Mouse (Mus musculus): ENCODE results near the gene Rps8. TPM values are rescaled to one million over a fixed set of nuclear protein-coding genes. Genes with fewer than 3 reads are reported as not detected.
A peak's percentile ranks its signal among the peaks of the same experiment; 100 is the strongest.

Gene Rps8
- polyA plus RNA-seq, 1 experiment, result 190 TPM

DNA sequence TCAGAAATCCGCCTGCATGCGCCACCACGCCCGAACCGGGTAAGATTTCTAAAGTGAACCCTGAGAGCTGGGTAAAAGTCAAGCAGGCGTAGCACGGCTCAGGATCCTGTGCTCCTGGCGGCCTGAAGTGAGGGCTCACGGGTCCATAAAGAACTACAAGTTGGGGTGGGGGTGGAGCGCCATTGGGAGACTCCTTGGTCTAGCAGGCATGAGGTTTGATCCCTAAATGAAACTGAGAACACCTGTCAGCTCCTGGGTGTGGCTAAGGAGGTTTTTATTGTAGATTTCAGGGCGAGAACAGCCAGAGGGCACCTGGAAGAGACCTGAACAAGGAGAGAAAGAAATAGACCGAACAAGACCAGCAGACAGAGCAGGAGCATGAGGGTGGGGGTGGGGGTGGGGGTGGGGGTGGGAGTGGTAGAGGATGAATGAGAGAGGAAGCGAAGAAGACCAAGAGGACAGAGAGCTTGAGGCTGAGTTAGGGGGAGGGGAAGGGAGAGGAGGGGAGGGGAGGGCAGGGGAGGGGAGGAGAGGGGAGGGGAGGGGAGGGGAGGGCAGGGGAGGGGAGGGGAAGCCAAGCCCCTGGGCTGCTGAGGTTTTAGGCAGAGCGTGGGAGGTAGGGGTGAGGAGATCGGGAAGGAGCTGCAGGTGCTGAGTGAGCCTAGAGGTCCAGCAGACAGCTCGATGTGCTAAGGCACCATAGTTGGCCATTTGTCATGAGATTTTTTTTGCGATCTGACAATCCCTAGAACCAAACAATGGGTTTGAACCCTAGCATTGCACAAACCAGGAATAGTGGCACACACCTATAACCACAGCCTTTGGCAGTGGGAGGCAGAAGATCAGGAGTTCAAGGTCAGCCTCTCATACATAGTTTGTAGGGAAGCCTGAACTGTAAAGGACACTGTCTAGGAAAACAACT lies 17.5 kb downstream of the Rps8 start:
- peaks cover 19% of the 10 kb centered on the region for H3K27me3 ChIP-seq (ENCODE audit: control insufficient read depth)
- TF ChIP-seq GATA1 (IDR thresholded peaks at IDR 0.05; ENCODE audit: low read length) (no peak), TAL1 (IDR thresholded peaks at IDR 0.05; ENCODE audit: low read length) (no peak)
- no peak overlapping the region for H3K4me3 ChIP-seq (replicated peaks)
- H3K36me3 ChIP-seq (ENCODE audit: control insufficient read depth), result no peaks in the 10 kb centered on the region
- peaks cover 52% of the 10 kb centered on the region for H3K4me1 ChIP-seq (ENCODE audit: control insufficient read depth)
- H3K9me3 ChIP-seq (ENCODE audit: control insufficient read depth, low read length), result no peaks in the 10 kb centered on the region

DNA sequence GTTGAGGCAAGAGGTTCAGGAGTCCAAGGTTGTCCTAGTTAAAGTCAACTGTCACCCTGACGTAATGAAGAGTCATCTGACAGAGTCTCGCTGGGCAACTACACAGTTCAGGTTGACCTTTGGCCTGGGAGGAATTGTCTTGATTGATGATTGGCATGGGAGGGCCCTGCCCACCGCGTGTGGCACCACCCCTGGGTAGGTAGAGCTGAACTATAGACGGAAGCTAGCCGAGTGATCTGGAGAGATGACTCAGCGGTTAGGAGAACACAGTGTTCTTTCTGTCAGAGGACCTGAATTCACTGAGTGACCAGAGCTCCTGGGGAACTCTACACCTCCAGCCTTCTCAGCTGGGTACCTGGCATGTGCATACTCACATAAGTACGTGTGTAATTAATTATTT lies 20.0 kb downstream of the Rps8 start:
- peak overlapping the region; percentile 5 for H3K4me3 ChIP-seq (replicated peaks)
- H3K36me3 ChIP-seq (ENCODE audit: control insufficient read depth), result peaks cover 4% of the 10 kb centered on the region; the same call in 1 of the 2 replicates
- TF ChIP-seq TAL1 (IDR thresholded peaks at IDR 0.05; ENCODE audit: low read length) (no peak), GATA1 (IDR thresholded peaks at IDR 0.05; ENCODE audit: low read length) (no peak)
- H3K9me3 ChIP-seq (ENCODE audit: control insufficient read depth, low read length), result peaks cover 4% of the 10 kb centered on the region; the same call in 1 of the 2 replicates
- H3K27me3 ChIP-seq (ENCODE audit: control insufficient read depth), result peaks cover 27% of the 10 kb centered on the region
- H3K4me1 ChIP-seq (ENCODE audit: control insufficient read depth), result peaks cover 64% of the 10 kb centered on the region

DNA sequence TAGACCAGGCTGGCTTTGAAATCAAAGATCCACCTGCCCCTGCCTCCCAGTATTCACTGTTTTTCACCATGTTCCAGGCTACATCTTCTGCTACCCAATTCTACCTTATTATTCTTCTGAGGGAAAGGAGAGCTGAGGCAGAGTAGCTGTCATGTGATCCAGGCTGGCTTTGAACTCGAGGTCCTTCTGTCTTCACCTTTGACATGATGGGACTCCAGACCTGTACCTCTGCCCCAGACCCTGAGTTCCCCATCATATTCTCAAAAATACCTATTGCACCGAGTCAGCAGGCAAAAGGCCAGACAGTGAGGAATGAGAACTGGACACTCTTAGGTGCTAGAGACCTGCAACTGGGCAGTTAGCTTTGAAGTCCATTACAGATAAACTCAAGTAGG lies 21.4 kb downstream of the Rps8 start:
- H3K4me3 ChIP-seq (replicated peaks), result no peak overlapping the region
- no peak for TF ChIP-seq GATA1 (IDR thresholded peaks at IDR 0.05; ENCODE audit: low read length)

DNA sequence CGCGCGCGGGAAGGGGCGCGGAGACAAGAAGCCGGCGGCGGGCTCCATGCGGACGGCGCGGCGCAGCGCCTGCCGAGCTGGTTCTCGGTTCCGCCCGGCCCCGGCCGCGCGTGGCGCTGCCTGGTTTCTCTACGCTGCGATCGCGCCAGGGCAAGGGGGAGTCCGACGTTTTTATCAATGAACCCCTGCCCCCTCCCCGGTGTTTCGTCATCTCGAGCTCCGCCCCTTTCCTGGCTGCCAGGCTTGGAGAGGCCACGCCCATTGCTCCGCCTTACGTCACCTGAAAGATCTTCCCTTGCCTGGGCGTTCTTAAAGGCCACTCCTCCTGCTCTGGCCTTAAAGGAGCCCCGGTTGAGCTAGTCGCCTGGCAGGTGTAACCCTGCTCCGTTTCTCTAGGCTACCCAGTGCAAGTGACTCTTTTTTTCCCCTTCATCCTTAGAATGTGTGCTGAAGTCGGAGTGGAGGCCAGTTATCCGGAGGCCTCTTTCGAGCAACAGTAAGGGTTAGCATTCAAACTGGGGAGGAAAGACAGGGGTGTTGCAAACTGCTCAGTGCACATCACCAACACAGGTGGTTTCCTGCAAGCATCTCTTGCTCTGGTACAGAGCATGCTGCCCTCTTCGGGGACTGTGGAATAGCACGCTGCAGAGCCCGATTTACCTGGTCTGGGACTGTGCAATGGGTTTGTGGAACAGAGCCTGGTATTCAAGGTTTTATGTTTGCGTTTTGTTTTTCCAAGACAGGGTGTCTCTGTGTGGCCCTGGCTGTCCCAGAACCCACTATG lies 22.0 kb downstream of the Rps8 start, which contains the start of gene Plk3:
Gene Plk3 (minus strand): TSS at position 147 of the 784 bp plus-strand sequence.
- TF ChIP-seq GATA1 (IDR thresholded peaks at IDR 0.05; ENCODE audit: low read length), result no peak
- no peak for TF ChIP-seq TAL1 (IDR thresholded peaks at IDR 0.05; ENCODE audit: low read length)
- Histone ChIP-seq H3K9me3 (ENCODE audit: control insufficient read depth, low read length) (peaks cover 4% of the 10 kb centered on the region; the same call in 1 of the 2 replicates), H3K4me3 (replicated peaks) (peak within 1 kb of the TSS; percentile 82), H3K4me1 (ENCODE audit: control insufficient read depth) (peaks cover 54% of the 10 kb centered on the region), H3K36me3 (ENCODE audit: control insufficient read depth) (peaks cover 16% of the 10 kb centered on the region), H3K27me3 (ENCODE audit: control insufficient read depth) (peaks cover 30% of the 10 kb centered on the region)

More for the DNA sequence above, 21.4 kb downstream of the Rps8 start:
- Histone ChIP-seq H3K9me3 (ENCODE audit: control insufficient read depth, low read length) (peaks cover 4% of the 10 kb centered on the region; the same call in 1 of the 2 replicates), H3K27me3 (ENCODE audit: control insufficient read depth) (peaks cover 30% of the 10 kb centered on the region), H3K36me3 (ENCODE audit: control insufficient read depth) (peaks cover 14% of the 10 kb centered on the region), H3K4me1 (ENCODE audit: control insufficient read depth) (peaks cover 58% of the 10 kb centered on the region)

DNA sequence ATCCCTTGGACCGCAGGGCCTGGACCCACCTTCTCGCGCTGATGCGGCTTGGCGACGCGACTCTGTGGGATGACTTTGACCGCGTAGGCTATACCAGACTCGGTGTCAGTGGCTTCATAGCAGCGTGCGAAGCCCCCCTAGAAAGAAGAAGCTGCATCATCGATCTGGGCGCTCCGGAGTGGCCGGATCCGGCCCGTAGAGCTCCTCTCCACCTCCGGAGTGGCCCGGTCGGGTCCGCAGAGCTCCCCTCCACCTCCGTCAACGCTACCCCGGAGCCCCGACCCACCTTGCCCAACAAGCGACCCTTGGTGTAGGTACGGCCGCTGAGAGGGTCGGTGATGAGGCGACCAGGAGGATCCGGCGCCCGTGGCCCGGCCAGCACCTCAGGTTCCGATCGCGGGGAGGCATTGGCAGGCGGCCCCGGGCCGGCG lies 22.7 kb downstream of the Rps8 start:
- TF ChIP-seq GATA1 (IDR thresholded peaks at IDR 0.05; ENCODE audit: low read length) (no peak), TAL1 (IDR thresholded peaks at IDR 0.05; ENCODE audit: low read length) (no peak)
- Histone ChIP-seq H3K4me1 (ENCODE audit: control insufficient read depth) (peaks cover 51% of the 10 kb centered on the region), H3K36me3 (ENCODE audit: control insufficient read depth) (peaks cover 19% of the 10 kb centered on the region), H3K9me3 (ENCODE audit: control insufficient read depth, low read length) (peaks cover 4% of the 10 kb centered on the region; the same call in 1 of the 2 replicates), H3K4me3 (replicated peaks) (peak overlapping the region; percentile 82), H3K27me3 (ENCODE audit: control insufficient read depth) (peaks cover 30% of the 10 kb centered on the region)

DNA sequence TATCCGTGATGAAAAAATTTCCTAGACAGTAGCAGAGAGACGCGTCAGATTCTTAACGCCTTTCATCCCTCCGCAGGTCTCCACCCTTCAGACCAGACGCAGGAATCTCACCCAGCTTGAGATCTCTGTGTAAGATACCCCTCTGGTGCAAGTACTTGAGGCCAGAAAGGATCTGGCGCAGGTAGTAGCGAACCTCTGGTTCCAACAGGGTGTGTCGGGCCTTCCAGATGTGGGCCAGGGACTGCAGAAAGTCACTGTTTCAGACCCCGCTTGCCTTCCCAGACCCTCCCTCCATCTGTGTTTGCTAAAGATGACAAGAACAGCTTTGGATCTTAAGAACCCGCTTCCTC lies 23.3 kb downstream of the Rps8 start:
- H3K27me3 ChIP-seq (ENCODE audit: control insufficient read depth), result peaks cover 30% of the 10 kb centered on the region
- H3K36me3 ChIP-seq (ENCODE audit: control insufficient read depth), result peaks cover 21% of the 10 kb centered on the region
- peak overlapping the region; percentile 82 for H3K4me3 ChIP-seq (replicated peaks)
- H3K9me3 ChIP-seq (ENCODE audit: control insufficient read depth, low read length), result peaks cover 4% of the 10 kb centered on the region; the same call in 1 of the 2 replicates
- H3K4me1 ChIP-seq (ENCODE audit: control insufficient read depth), result peaks cover 46% of the 10 kb centered on the region
- no peak for TF ChIP-seq GATA1 (IDR thresholded peaks at IDR 0.05; ENCODE audit: low read length)
- TF ChIP-seq TAL1 (IDR thresholded peaks at IDR 0.05; ENCODE audit: low read length), result no peak

DNA sequence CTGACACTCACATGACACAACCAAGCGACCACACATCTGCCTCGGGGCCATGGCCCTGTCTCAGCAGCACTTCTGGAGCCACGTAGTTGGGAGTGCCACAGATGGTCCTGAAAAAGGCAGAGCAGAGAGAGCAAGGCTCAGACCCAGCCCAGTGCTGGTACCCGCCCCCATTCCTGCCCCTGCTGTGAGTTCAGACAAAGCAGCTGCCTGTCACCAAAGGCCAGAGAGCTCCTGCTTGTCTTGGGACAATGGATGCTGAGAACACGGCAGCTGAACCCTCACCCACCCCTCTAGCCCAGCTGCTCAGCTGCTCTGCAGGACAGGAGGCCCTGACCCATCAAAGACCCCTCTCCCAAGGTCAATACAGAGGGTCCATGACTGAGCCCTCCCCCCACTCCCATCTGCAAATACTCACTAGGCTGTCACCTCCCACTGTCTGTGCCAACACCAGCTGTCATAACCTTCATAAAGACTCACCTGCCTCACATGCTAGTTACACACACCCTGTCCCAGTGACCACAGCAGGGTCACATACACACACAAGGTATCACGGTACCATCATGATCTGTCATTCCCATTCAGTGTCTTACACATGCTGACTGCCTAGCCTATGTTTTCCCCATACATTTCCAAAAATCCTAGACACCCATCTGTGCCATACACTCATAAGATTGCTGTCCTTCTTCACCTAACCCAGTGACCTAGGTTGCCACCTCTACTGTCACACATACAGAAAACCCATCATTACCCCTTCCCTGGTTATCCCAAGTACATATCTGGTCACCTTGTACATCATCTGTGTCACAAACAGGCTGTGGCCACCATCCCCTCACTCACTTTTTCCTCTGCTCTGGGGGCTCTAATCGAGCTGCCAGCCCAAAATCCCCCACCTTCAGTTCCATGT lies 23.9 kb downstream of the Rps8 start:
- Histone ChIP-seq H3K9me3 (ENCODE audit: control insufficient read depth, low read length) (peaks cover 4% of the 10 kb centered on the region; the same call in 1 of the 2 replicates), H3K4me1 (ENCODE audit: control insufficient read depth) (peaks cover 46% of the 10 kb centered on the region), H3K4me3 (replicated peaks) (no peak overlapping the region), H3K27me3 (ENCODE audit: control insufficient read depth) (peaks cover 30% of the 10 kb centered on the region), H3K36me3 (ENCODE audit: control insufficient read depth) (peaks cover 21% of the 10 kb centered on the region)
- TF ChIP-seq GATA1 (IDR thresholded peaks at IDR 0.05; ENCODE audit: low read length) (no peak), TAL1 (IDR thresholded peaks at IDR 0.05; ENCODE audit: low read length) (no peak)

DNA sequence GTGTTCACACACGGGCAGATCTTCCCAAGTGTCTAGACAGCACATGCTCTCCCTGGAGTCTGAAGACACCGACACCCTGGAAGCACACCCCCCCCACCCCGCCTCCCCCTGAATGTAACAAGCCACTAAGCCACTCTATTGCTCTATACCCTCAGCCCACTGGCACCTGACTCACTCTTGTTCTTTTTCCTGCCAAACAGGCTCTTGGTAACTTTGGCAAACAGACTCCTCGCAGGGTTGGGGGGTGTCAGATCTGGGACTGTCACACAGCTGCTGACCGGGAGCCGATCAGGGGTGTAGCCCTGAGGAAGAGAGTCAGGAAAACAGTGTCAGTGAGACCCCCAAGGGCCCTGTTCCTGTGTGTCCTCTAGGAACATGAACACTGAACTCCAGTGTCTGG lies 24.8 kb downstream of the Rps8 start:
- Histone ChIP-seq H3K4me3 (replicated peaks) (no peak overlapping the region), H3K36me3 (ENCODE audit: control insufficient read depth) (peaks cover 21% of the 10 kb centered on the region), H3K27me3 (ENCODE audit: control insufficient read depth) (peaks cover 30% of the 10 kb centered on the region), H3K4me1 (ENCODE audit: control insufficient read depth) (peaks cover 45% of the 10 kb centered on the region), H3K9me3 (ENCODE audit: control insufficient read depth, low read length) (peaks cover 4% of the 10 kb centered on the region; the same call in 1 of the 2 replicates)
- TF ChIP-seq GATA1 (IDR thresholded peaks at IDR 0.05; ENCODE audit: low read length) (no peak), TAL1 (IDR thresholded peaks at IDR 0.05; ENCODE audit: low read length) (no peak)

Data from erythroblast, embryonic 14.5 days (primary cell).